Mouse (Mus musculus): ENCODE data around the gene Emg1. TPM values are rescaled to one million over a fixed set of nuclear protein-coding genes. Genes with fewer than 3 reads are reported as not detected.

Gene Emg1
- polyA plus RNA-seq, 1 experiment from 2014 or later: 96.9 TPM

DNA sequence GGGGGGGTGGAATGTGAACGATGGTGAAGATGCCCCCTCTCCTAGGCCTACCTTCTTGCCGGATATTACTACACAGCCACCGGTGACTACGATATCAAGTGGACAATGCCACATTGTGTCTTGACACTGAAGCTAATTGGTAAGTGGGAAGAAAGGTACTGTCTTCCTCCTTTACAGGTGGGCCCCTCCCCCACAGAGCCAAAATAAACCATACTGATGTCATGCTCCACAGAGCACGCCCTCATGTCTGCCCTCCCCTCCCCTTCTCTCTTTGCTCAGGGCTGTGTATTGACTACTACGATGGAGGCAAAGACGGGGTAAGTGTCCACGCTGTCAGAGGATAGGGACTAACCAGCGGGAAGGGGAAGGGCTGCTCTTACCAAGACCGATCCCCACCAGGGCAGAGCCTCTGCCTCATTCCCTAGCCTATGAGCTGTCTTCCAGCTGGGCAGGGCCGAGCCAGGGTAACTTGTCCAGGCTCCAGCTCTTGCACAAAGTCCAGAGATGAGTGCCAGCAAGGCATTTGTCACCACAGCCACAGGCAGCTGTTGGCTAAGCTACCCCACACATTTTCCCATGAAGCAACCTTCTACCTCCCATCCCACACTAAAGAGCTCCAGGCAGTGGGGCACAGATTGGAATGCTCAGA lies 11.9 kb downstream of the Emg1 start:
- TF ChIP-seq CTCF (IDR thresholded peaks at IDR 0.05; ENCODE audit: low read depth) (no peak), EP300 (IDR thresholded peaks at IDR 0.05; ENCODE audit: low read depth) (peak; percentile 70)
- Histone ChIP-seq H3K4me1 (ENCODE audit: insufficient read depth) (peaks cover 13% of the 10 kb centered on the region), H3K9me3 (ENCODE audit: low read length) (no peaks in the 10 kb centered on the region), H3K4me2 (ENCODE audit: low read depth, low read length) (no peak overlapping the region), H3K27me3 (ENCODE audit: insufficient read depth, low read length) (no peaks in the 10 kb centered on the region), H3K4me3 (ENCODE audit: low read depth, low read length) (no peak overlapping the region), H3K27ac (ENCODE audit: low read depth) (peak overlapping the region; percentile 82), H3K9ac (replicated peaks) (no peak overlapping the region; the same call in 1 of the 2 replicates), H3K36me3 (replicated peaks; ENCODE audit: insufficient read depth, low read length) (peaks cover 63% of the 10 kb centered on the region)
- peak; percentile 76 for DNase-seq
- WGBS (ENCODE audit: insufficient replicate concordance): 75% methylated on average over 11 of the region's 11 CpGs
- peak; percentile 93 for ATAC-seq

GRCm38 (mm10) chr6:124699366-124699765 lies 12.6 kb downstream of the Emg1 start:
- DNase-seq: no peak
- Histone ChIP-seq H3K9me3 (ENCODE audit: low read length) (no peaks in the 10 kb centered on the region), H3K27ac (ENCODE audit: low read depth) (peak overlapping the region; percentile 82), H3K9ac (replicated peaks) (peak overlapping the region; percentile 21; the same call in 1 of the 2 replicates), H3K27me3 (ENCODE audit: insufficient read depth, low read length) (no peaks in the 10 kb centered on the region), H3K4me1 (ENCODE audit: insufficient read depth) (peaks cover 13% of the 10 kb centered on the region), H3K36me3 (replicated peaks; ENCODE audit: insufficient read depth, low read length) (peaks cover 55% of the 10 kb centered on the region), H3K4me3 (ENCODE audit: low read depth, low read length) (no peak overlapping the region), H3K4me2 (ENCODE audit: low read depth, low read length) (no peak overlapping the region)
- ATAC-seq: no peak
- 79% methylated on average over 4 of the region's 4 CpGs for WGBS (ENCODE audit: insufficient replicate concordance)
- TF ChIP-seq CTCF (IDR thresholded peaks at IDR 0.05; ENCODE audit: low read depth) (no peak), EP300 (IDR thresholded peaks at IDR 0.05; ENCODE audit: low read depth) (no peak)

GRCm38 (mm10) chr6:124698751-124699150 lies 13.2 kb downstream of the Emg1 start:
- 72% methylated on average over 6 of the region's 6 CpGs for WGBS (ENCODE audit: insufficient replicate concordance)

DNA sequence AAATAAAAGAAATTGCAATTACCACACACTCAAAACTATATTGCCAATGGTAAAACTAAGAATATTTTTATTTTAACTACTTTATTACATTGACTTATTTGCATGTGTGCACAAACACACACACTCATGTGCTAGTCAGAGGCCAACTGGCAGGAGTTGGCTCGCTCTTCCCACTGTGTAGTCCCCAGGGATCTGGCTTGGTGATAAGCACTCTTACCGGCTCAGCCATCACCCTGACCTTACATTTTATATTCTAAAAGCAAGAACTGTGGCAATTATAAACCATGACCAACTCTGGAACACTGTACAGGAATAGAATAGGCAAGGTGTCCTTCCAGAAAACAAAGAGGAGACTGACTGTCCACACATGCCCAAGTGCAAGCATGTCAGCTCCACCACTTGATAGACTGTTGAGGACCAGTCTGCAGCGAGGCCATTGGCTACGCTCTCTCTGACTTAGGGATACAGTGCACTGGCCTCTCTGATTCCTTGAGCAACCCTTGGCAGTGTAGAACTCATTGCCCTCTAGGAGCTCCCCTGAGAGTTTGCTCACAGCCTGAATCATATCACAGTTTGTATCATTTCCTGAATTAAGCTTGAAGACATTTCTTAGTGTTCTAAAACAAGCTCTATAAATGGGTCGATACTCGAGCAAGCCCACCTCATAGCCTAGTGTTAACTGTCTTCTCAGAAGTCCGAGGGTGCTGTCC lies 15.4 kb downstream of the Emg1 start:
- Histone ChIP-seq H3K4me1 (ENCODE audit: insufficient read depth) (peaks cover 22% of the 10 kb centered on the region), H3K36me3 (replicated peaks; ENCODE audit: insufficient read depth, low read length) (peaks cover 28% of the 10 kb centered on the region), H3K4me3 (ENCODE audit: low read depth, low read length) (no peak overlapping the region), H3K27me3 (ENCODE audit: insufficient read depth, low read length) (no peaks in the 10 kb centered on the region), H3K4me2 (ENCODE audit: low read depth, low read length) (no peak overlapping the region), H3K9ac (replicated peaks) (no peak overlapping the region), H3K27ac (ENCODE audit: low read depth) (no peak overlapping the region), H3K9me3 (ENCODE audit: low read length) (no peaks in the 10 kb centered on the region)
- DNase-seq: no peak
- no peak for ATAC-seq
- TF ChIP-seq EP300 (IDR thresholded peaks at IDR 0.05; ENCODE audit: low read depth) (no peak), CTCF (IDR thresholded peaks at IDR 0.05; ENCODE audit: low read depth) (no peak)
- WGBS (ENCODE audit: insufficient replicate concordance): 83% methylated on average over 7 of the region's 7 CpGs

More at GRCm38 (mm10) chr6:124698751-124699150, 13.2 kb downstream of the Emg1 start:
- H3K27me3 ChIP-seq (ENCODE audit: insufficient read depth, low read length): no peaks in the 10 kb centered on the region
- H3K36me3 ChIP-seq (replicated peaks; ENCODE audit: insufficient read depth, low read length): peaks cover 49% of the 10 kb centered on the region
- peak overlapping the region; percentile 82 for H3K27ac ChIP-seq (ENCODE audit: low read depth)
- no peak overlapping the region for H3K4me3 ChIP-seq (ENCODE audit: low read depth, low read length)
- H3K4me2 ChIP-seq (ENCODE audit: low read depth, low read length): no peak overlapping the region
- H3K4me1 ChIP-seq (ENCODE audit: insufficient read depth): peaks cover 13% of the 10 kb centered on the region
- no peak for DNase-seq
- H3K9me3 ChIP-seq (ENCODE audit: low read length): no peaks in the 10 kb centered on the region
- no peak overlapping the region for H3K9ac ChIP-seq (replicated peaks)
- ATAC-seq: no peak
- no peak for TF ChIP-seq EP300 (IDR thresholded peaks at IDR 0.05; ENCODE audit: low read depth)

DNA sequence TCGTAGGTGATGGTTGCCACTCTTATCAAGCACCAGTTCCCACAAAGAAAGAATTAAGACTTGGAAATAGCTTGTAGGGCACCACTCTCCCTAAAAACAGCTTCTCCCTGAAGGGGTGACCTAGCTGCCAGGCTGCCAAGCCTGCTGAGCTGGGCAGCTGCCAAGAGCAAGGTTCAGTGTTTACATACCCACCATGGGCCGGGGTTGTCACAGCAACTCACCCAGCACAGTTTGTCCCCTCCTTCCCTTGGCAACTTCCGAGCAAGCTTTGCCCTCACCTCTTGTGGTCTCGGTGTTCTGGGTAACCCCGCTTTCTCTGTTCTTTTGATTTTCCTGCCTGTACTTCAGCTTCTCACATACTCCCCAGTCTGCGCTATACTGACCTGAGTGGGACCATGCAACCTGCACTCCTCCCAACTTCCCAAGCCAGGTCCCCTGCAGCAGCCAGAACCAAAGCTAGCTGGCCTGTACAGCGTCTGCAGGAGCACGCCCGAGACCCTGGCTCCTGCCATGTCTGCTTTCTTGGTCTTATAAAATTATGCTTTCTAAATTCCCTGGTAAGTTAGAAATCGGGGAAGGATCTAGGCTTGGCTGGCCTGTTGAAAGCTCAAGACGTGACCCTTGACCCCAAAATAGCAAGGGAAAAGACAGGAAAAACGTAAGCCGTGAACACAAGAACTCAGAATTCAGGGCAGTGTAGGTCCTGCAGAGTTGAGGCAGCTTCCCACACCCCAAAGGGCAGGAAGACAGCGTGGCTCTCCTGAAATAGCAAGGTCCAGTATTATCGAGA lies 17.6 kb downstream of the Emg1 start:
- TF ChIP-seq EP300 (IDR thresholded peaks at IDR 0.05; ENCODE audit: low read depth) (no peak), CTCF (IDR thresholded peaks at IDR 0.05; ENCODE audit: low read depth) (no peak)
- H3K27ac ChIP-seq (ENCODE audit: low read depth): peak overlapping the region; percentile 77
- no peaks in the 10 kb centered on the region for H3K9me3 ChIP-seq (ENCODE audit: low read length)
- peaks cover 21% of the 10 kb centered on the region for H3K4me1 ChIP-seq (ENCODE audit: insufficient read depth)
- H3K4me3 ChIP-seq (ENCODE audit: low read depth, low read length): no peak overlapping the region
- no peak overlapping the region for H3K4me2 ChIP-seq (ENCODE audit: low read depth, low read length)
- 77% methylated on average over 15 of the region's 15 CpGs for WGBS (ENCODE audit: insufficient replicate concordance)
- peak; percentile 71 for ATAC-seq
- peak; percentile 77 for DNase-seq
- H3K9ac ChIP-seq (replicated peaks): 0 out of 2 replicates have a peak overlapping the region, but pooled peaks have one; percentile 36
- no peaks in the 10 kb centered on the region for H3K27me3 ChIP-seq (ENCODE audit: insufficient read depth, low read length)
- H3K36me3 ChIP-seq (replicated peaks; ENCODE audit: insufficient read depth, low read length): peaks cover 16% of the 10 kb centered on the region
